Mouse (Mus musculus): ENCODE measurements at regions not wholly inside any gene's neighbourhood (a gene's known extent, or its start where the extent isn't known, plus 50 kb on each side); places are given as distances from the start of the nearest gene placed in this dataset.

DNA sequence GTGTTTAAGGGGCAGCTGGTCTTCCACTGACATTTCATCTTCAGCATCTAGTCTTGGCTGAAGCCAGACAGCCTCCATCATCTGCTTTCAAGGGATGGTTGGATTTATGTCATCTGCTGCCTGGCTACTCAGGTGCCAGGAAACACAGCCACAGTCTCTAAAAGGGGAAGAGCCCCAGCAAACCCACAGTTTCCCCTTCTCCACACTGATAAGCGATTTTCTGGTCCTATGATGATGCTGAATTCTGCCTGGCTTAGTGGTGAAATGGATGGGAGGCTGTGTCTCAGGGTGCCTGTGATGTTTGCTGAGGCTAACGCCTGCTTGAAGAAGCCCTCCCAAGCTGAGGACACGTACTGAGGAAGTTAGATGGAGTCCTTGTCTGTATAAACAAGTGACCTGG lies 160.5 kb downstream of the Unc5cl start:
- H3K27ac ChIP-seq, result no peak overlapping the region
- WGBS (ENCODE audit: insufficient replicate concordance), result 12% methylated on average over 3 of the region's 3 CpGs
- no peaks in the 10 kb centered on the region for H3K36me3 ChIP-seq
- H3K4me3 ChIP-seq (replicated peaks), result no peak overlapping the region
- ATAC-seq (ENCODE audit: low read depth) (no peak), DNase-seq (no peak)
- no peaks in the 10 kb centered on the region for H3K27me3 ChIP-seq
- no peaks in the 10 kb centered on the region for H3K4me1 ChIP-seq (replicated peaks)
- no peak overlapping the region for H3K9ac ChIP-seq
- no peak overlapping the region for H3K4me2 ChIP-seq
- H3K9me3 ChIP-seq (replicated peaks), result peaks cover 2% of the 10 kb centered on the region; the same call in 1 of the 2 replicates

DNA sequence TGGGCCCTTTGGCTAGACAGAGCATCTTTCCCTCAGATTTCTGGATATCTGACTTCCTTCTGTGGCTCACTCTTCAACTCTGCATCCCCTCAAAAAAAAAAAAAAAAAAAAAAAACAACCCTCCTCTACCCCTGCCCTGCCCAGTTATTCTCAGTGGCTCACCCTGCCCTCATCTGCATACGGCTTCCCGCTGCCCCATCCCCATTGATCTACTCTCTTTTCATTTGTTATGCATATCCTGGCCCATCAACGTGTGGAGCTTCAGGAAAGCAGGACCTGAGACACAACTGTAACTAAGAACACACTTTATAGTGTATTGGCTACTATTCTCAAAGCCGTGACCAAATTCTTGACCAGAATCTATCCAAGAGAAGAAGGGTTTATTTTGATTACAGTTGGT lies 161.5 kb downstream of the Unc5cl start:
- H3K36me3 ChIP-seq, result no peaks in the 10 kb centered on the region
- no peak overlapping the region for H3K9ac ChIP-seq
- no peak overlapping the region for H3K4me3 ChIP-seq (replicated peaks)
- no peak overlapping the region for H3K4me2 ChIP-seq
- ATAC-seq (ENCODE audit: low read depth), result no peak
- no peaks in the 10 kb centered on the region for H3K27me3 ChIP-seq
- H3K27ac ChIP-seq, result no peak overlapping the region
- H3K9me3 ChIP-seq (replicated peaks), result peaks cover 6% of the 10 kb centered on the region; the same call in 1 of the 2 replicates
- H3K4me1 ChIP-seq (replicated peaks), result no peaks in the 10 kb centered on the region
- 28% methylated on average over 4 of the region's 4 CpGs for WGBS (ENCODE audit: insufficient replicate concordance)
- no peak for DNase-seq

DNA sequence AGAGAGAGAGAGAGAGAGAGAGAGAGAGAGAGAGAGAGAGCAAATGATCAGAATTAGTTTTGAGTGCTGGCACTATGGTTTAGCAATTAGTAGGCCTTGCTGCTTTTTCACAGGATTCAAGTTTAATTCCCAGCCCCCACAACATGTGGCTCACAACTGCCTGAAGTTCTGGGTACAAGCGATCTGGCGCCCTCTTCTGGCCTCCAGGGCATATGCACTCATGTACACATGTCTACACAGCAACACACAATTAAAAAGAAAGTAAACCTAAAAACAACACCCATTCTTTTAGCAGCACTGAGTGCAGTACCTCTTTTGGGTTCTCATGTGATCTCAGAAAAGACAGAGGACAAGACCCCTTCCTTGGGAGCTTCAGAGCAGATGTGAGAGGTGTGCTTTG lies 166.2 kb downstream of the Unc5cl start:
- Histone ChIP-seq H3K27me3 (no peaks in the 10 kb centered on the region), H3K36me3 (no peaks in the 10 kb centered on the region), H3K4me3 (replicated peaks) (no peak overlapping the region), H3K4me1 (replicated peaks) (no peaks in the 10 kb centered on the region), H3K9ac (no peak overlapping the region), H3K9me3 (replicated peaks) (peaks cover 10% of the 10 kb centered on the region), H3K4me2 (no peak overlapping the region), H3K27ac (no peak overlapping the region)
- ATAC-seq (ENCODE audit: low read depth), result no peak
- no peak for DNase-seq
- 37% methylated on average over 2 of the region's 2 CpGs for WGBS (ENCODE audit: insufficient replicate concordance)

DNA sequence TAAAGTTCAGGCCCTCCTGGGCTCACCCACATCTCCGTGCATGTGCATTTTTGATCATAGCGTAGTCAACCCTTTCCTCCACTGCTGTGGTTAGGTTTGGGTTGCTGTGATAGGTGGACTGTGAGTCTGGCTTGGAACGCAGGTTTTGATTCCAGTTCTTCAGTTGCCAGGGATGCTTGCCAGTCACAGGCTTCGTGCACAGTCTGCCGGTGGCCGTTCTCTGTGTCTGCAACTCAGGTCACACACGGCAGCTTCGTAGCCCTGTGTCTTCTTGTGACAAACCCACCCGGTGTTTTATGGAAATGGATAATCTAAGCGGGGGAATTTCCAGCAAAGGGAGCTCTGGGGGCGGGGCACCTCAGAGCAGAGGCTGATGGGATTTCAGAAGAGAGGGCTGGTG lies 167.0 kb downstream of the Unc5cl start:
- Histone ChIP-seq H3K27ac (no peak overlapping the region), H3K27me3 (no peaks in the 10 kb centered on the region), H3K4me3 (replicated peaks) (no peak overlapping the region), H3K36me3 (no peaks in the 10 kb centered on the region), H3K4me1 (replicated peaks) (no peaks in the 10 kb centered on the region), H3K4me2 (no peak overlapping the region), H3K9ac (no peak overlapping the region), H3K9me3 (replicated peaks) (peaks cover 10% of the 10 kb centered on the region)
- 74% methylated on average over 11 of the region's 11 CpGs for WGBS (ENCODE audit: insufficient replicate concordance)
- DNase-seq (no peak), ATAC-seq (ENCODE audit: low read depth) (no peak)

DNA sequence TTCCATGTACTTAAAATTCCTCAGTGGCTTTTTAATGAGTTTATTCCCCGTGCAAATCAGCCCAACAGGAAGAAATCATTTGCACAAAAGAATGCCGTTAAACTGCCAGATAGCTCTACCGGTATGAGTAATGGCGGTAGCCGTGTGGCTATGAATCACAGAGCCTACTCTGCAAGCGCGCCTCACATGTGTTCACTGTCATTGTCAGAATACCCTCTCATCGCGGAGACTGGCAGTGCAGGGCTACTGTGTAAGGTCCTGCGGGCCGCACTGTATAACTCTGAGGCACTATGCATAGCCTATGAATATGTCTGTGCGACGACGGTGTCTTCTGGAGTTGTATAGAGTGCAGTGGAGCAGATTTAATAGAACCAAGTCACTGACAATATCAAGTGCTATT lies 170.2 kb downstream of the Unc5cl start:
- DNase-seq, result no peak
- 83% methylated on average over 14 of the region's 14 CpGs for WGBS (ENCODE audit: insufficient replicate concordance)
- H3K27me3 ChIP-seq, result no peaks in the 10 kb centered on the region
- no peak overlapping the region for H3K4me2 ChIP-seq
- no peaks in the 10 kb centered on the region for H3K36me3 ChIP-seq
- H3K9ac ChIP-seq, result no peak overlapping the region
- no peaks in the 10 kb centered on the region for H3K4me1 ChIP-seq (replicated peaks)
- H3K9me3 ChIP-seq (replicated peaks), result peaks cover 10% of the 10 kb centered on the region
- no peak overlapping the region for H3K27ac ChIP-seq
- no peak for ATAC-seq (ENCODE audit: low read depth)
- H3K4me3 ChIP-seq (replicated peaks), result no peak overlapping the region

DNA sequence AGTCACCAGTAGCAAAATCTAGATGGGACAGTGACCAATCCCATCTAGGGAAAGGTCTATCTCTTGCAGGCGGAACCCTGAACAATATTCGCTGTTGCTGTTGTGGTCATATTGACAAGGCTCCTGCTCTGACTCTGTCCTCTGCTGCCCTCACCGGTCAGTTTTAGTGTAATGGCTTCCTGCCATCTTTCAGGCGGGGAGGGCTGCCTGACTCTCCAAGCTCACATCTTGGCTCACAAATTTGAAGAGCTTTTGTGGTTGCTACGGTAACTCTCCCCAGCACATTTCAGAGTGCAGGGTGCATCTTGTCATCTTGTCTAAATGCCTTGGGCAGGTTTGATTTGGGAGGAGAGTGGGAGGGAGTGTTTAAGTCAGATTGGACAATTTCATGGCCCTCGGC lies 171.3 kb downstream of the Unc5cl start:
- WGBS (ENCODE audit: insufficient replicate concordance), result 71% methylated on average over 6 of the region's 6 CpGs

DNA sequence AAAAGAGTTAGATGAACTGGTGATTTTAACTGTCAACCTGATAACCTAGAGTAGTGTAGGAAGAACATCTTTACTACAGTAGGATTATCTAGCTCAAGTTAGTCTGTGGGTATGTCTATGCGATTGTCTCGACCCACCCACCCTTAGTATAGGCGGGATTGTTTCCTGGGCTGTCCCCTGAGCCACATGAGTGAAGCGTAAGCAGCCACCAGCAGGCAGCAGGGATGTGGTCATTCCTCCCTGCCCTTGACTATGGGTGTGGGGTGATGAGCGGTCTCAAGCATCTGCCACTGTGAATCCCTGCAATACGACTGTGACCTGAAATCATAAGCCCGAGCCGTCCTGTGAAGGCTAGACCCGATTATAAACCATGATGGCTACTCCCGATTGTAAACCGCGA lies 184.9 kb downstream of the Unc5cl start:
- no peaks in the 10 kb centered on the region for H3K36me3 ChIP-seq
- H3K27ac ChIP-seq, result no peak overlapping the region
- no peak overlapping the region for H3K9ac ChIP-seq
- H3K4me2 ChIP-seq, result no peak overlapping the region
- 70% methylated on average over 12 of the region's 12 CpGs for WGBS (ENCODE audit: insufficient replicate concordance)
- H3K27me3 ChIP-seq, result no peaks in the 10 kb centered on the region
- ATAC-seq (ENCODE audit: low read depth) (no peak), DNase-seq (no peak)
- no peaks in the 10 kb centered on the region for H3K4me1 ChIP-seq (replicated peaks)
- no peaks in the 10 kb centered on the region for H3K9me3 ChIP-seq (replicated peaks)
- H3K4me3 ChIP-seq (replicated peaks), result no peak overlapping the region

More for the DNA sequence above, 171.3 kb downstream of the Unc5cl start:
- ATAC-seq (ENCODE audit: low read depth), result no peak
- no peak overlapping the region for H3K4me3 ChIP-seq (replicated peaks)
- H3K27me3 ChIP-seq, result no peaks in the 10 kb centered on the region
- no peaks in the 10 kb centered on the region for H3K4me1 ChIP-seq (replicated peaks)
- H3K36me3 ChIP-seq, result no peaks in the 10 kb centered on the region
- no peak for DNase-seq
- H3K4me2 ChIP-seq, result no peak overlapping the region
- H3K9me3 ChIP-seq (replicated peaks), result peaks cover 8% of the 10 kb centered on the region
- H3K27ac ChIP-seq, result no peak overlapping the region
- H3K9ac ChIP-seq, result no peak overlapping the region

DNA sequence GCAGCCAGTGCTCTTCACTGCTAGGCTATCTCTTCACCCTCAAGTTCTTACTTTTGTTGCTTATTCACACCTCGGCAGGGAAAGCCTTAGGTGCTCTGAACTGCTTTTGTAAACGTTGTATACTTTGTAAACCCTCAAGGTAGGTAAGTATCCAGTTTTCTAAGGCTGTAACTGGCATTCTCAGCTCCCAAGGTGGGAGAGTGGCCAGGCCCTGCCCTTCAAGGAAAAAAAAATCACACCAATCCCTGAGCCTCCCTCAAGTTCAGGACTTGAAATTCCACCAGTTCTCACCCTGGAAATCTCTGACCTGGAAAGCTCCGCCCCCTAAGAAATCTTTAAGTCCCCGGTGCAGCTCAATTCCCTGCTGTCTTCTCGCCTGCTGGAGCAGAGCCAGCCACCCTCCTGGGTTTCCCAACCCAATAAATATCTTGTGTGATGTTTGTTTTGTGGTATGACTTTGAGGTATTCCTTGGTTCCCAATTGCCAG lies 188.9 kb downstream of the Unc5cl start:
- WGBS (ENCODE audit: insufficient replicate concordance), result 25% methylated on average over 5 of the region's 5 CpGs

DNA sequence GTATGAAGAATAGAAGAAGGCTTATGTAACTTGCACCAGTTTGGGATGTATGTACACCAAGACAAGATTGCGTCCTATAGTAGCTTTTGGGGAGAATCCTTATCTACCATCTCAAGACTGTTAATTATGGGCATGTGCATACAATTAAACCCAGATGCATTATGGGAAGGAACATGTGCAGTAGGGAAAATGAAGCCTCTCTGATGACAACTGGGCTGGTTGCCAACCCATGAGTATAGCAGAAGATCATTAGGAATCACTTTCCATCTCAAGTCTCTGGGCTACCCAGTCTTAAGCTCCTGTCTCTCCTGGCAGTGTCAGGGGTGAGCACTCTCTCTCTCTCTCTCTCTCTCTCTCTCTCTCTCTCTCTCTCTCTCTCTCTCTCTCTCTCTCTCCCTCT lies 190.4 kb downstream of the Unc5cl start:
- WGBS (ENCODE audit: insufficient replicate concordance), result 76% methylated on average over 1 of the region's 1 CpGs
- H3K9ac ChIP-seq, result no peak overlapping the region
- H3K4me1 ChIP-seq (replicated peaks), result no peaks in the 10 kb centered on the region
- ATAC-seq (ENCODE audit: low read depth), result no peak
- no peaks in the 10 kb centered on the region for H3K9me3 ChIP-seq (replicated peaks)
- H3K27ac ChIP-seq, result no peak overlapping the region
- no peak for DNase-seq
- H3K4me2 ChIP-seq, result no peak overlapping the region
- H3K27me3 ChIP-seq, result no peaks in the 10 kb centered on the region
- no peaks in the 10 kb centered on the region for H3K36me3 ChIP-seq
- no peak overlapping the region for H3K4me3 ChIP-seq (replicated peaks)

More for the DNA sequence above, 188.9 kb downstream of the Unc5cl start:
- no peaks in the 10 kb centered on the region for H3K4me1 ChIP-seq (replicated peaks)
- H3K4me3 ChIP-seq (replicated peaks), result no peak overlapping the region
- no peaks in the 10 kb centered on the region for H3K9me3 ChIP-seq (replicated peaks)
- DNase-seq (no peak), ATAC-seq (ENCODE audit: low read depth) (no peak)
- H3K36me3 ChIP-seq, result no peaks in the 10 kb centered on the region
- H3K27me3 ChIP-seq, result no peaks in the 10 kb centered on the region
- no peak overlapping the region for H3K27ac ChIP-seq
- no peak overlapping the region for H3K9ac ChIP-seq
- no peak overlapping the region for H3K4me2 ChIP-seq

DNA sequence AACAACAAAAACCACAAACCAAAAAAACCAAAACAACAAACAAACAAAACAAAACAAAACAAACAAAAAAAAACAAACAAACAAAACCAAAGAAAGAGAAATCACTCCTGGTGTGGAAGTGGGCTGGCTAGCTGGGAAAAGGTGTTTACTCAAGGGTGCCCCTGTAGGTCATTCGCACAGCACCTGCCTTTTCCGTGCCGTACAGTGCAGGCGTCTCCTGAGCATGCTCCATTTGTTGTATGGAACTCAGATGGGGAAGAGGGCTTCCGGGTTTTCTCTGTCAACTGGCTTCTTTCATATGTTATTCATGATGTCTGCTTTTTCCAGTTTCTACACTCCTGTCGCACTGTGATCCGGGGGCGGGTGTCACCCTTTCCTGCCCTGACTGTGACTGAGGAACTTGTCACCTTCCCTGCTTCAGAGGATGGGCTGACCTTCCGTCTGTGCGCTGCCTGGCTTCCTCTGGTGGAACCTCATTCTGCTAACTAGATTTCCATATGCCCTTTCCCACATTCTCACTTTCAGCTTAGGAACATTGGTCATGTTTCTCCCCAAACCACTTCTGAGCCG lies 192.0 kb downstream of the Unc5cl start:
- H3K4me3 ChIP-seq (replicated peaks), result no peak overlapping the region
- ATAC-seq (ENCODE audit: low read depth) (no peak), DNase-seq (no peak)
- no peaks in the 10 kb centered on the region for H3K9me3 ChIP-seq (replicated peaks)
- H3K9ac ChIP-seq, result no peak overlapping the region
- H3K27me3 ChIP-seq, result no peaks in the 10 kb centered on the region
- peak overlapping the region; percentile 32 for H3K4me2 ChIP-seq
- H3K36me3 ChIP-seq, result no peaks in the 10 kb centered on the region
- no peak overlapping the region for H3K27ac ChIP-seq
- 43% methylated on average over 11 of the region's 11 CpGs for WGBS (ENCODE audit: insufficient replicate concordance)
- H3K4me1 ChIP-seq (replicated peaks), result no peaks in the 10 kb centered on the region

DNA sequence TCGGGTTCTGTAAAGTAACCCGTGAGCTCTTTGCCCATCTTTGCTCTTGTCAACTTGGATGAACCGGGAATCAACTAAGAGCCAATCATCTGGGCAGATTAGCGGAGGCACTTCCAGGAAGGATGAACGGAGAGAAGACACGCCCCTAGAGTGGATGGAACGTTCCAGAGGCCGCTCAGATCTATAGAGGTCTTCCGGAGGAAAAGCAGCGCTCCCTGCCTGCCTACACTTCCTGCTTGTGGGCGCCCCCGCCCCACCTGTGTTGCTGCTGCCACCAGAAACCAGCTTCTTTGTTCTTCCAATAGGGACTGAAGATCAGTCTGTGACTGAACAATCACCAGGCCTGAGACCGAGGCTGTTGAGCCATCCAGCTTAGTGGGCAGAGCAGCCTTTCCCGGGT lies 192.7 kb downstream of the Unc5cl start:
- Histone ChIP-seq H3K4me3 (replicated peaks) (no peak overlapping the region), H3K9me3 (replicated peaks) (no peaks in the 10 kb centered on the region), H3K4me2 (peak overlapping the region; percentile 32; the same call in 1 of the 2 replicates), H3K27me3 (no peaks in the 10 kb centered on the region), H3K9ac (no peak overlapping the region), H3K4me1 (replicated peaks) (no peaks in the 10 kb centered on the region), H3K27ac (no peak overlapping the region), H3K36me3 (no peaks in the 10 kb centered on the region)
- no peak for ATAC-seq (ENCODE audit: low read depth)
- WGBS (ENCODE audit: insufficient replicate concordance), result 31% methylated on average over 14 of the region's 14 CpGs
- DNase-seq, result no peak

DNA sequence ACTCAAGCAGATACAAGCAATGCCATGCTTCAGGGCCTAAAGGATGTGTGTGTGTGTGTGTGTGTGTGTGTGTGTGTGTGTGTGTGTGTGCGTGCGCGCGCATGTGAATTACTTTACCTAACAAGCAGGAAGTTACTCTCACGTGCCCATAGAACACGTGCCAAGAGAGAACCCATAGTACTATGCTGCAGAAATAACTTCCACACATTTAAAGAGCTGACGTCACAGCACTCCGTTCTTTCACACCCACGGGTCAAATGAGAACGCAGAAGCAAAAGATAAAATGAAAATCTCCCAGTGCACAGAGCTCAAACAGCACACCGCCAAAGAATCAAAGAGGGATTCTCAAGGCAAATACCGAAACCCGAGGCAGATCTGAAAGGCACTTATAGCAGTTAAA lies 195.9 kb downstream of the Unc5cl start:
- no peak overlapping the region for H3K4me2 ChIP-seq
- H3K27ac ChIP-seq, result no peak overlapping the region
- no peak overlapping the region for H3K4me3 ChIP-seq (replicated peaks)
- ATAC-seq (ENCODE audit: low read depth), result no peak
- H3K36me3 ChIP-seq, result no peaks in the 10 kb centered on the region
- no peaks in the 10 kb centered on the region for H3K4me1 ChIP-seq (replicated peaks)
- H3K27me3 ChIP-seq, result no peaks in the 10 kb centered on the region
- H3K9ac ChIP-seq, result no peak overlapping the region
- 74% methylated on average over 13 of the region's 13 CpGs for WGBS (ENCODE audit: insufficient replicate concordance)
- no peaks in the 10 kb centered on the region; the same call in 1 of the 2 replicates for H3K9me3 ChIP-seq (replicated peaks)
- no peak for DNase-seq

All from liver, embryonic 13.5 days (tissue).